Mouse (Mus musculus) midbrain, embryonic 16.5 days (tissue): ENCODE data around the gene Tbck. TPM values are rescaled to one million over a fixed set of nuclear protein-coding genes. Genes with fewer than 3 reads are reported as not detected.

Experiments used
- ATAC-seq: fragments of 200-750 bp; cut with Nextera tagmentation; 2 replicates; pipeline ENCODE4 v1.8.0; 2017; ENCODE audit warnings: moderate TSS enrichment
- H3K27ac ChIP-seq: fragments of 300-500 bp; sonication (generic); 2 replicates; pipeline ENCODE4 v1.5.1; 2014; ENCODE audit warnings: mild to moderate bottlenecking, low read length, mixed read lengths
- H3K27me3 ChIP-seq: fragments of 300-500 bp; sonication (generic); 2 replicates; pipeline ENCODE4 v1.6.1; 2014; ENCODE audit warnings: low read depth, low read length, mixed read lengths; ENCODE audit not compliant: control insufficient read depth, insufficient read depth
- H3K36me3 ChIP-seq: fragments of 300-500 bp; sonication (generic); 2 replicates; pipeline ENCODE4 v1.6.1; 2014; ENCODE audit warnings: mild to moderate bottlenecking, low read length, moderate library complexity, mixed read lengths; ENCODE audit not compliant: control insufficient read depth, insufficient read depth
- H3K4me1 ChIP-seq: fragments of 300-500 bp; sonication (generic); 2 replicates; pipeline ENCODE4 v1.6.1; 2014; ENCODE audit warnings: mild to moderate bottlenecking, low read length, mixed read lengths; ENCODE audit not compliant: control insufficient read depth, insufficient read depth
- H3K4me2 ChIP-seq: fragments of 300-500 bp; sonication (generic); 2 replicates; pipeline ENCODE4 v1.6.1; 2014; ENCODE audit warnings: mild to moderate bottlenecking, low read length, mixed read lengths
- H3K4me3 ChIP-seq: fragments of 300-500 bp; sonication (generic); 2 replicates; pipeline ENCODE4 v1.5.1; 2014; ENCODE audit warnings: low read depth, mild to moderate bottlenecking, low read length, moderate library complexity, mixed read lengths
- H3K9ac ChIP-seq: fragments of 300-500 bp; sonication (generic); 2 replicates; pipeline ENCODE4 v1.6.1; 2014; ENCODE audit warnings: low read depth, low read length, mixed read lengths
- H3K9me3 ChIP-seq: fragments of 300-500 bp; sonication (generic); replicated peaks from 2 replicates; pipeline ENCODE4 v1.6.1; 2014; ENCODE audit warnings: mild to moderate bottlenecking, low read length, mixed read lengths; ENCODE audit not compliant: control insufficient read depth, poor library complexity, severe bottlenecking
- WGBS: fragments of 180-500 bp; shearing (Covaris S2); extraction: QIAGEN DNeasy Blood & Tissue Kit; methylation state at CpG from one replicate; pipeline ENCODE4 v1.1.7; 2014; 5-methylcytosine and 5-hydroxymethylcytosine counted together
- polyA plus RNA-seq: library from polyadenylated mRNA; unstranded; fragments of >200 nt; fragmentation: Nextera tagmentation; extraction: Ambion mirVana; gene quantifications from 2 replicates; pipeline ENCODE4 v1.2.1, GENCODE M21; 2015

Tbck gene
- polyA plus RNA-seq, 1 experiment from 2014 or later = 33.6 TPM

DNA sequence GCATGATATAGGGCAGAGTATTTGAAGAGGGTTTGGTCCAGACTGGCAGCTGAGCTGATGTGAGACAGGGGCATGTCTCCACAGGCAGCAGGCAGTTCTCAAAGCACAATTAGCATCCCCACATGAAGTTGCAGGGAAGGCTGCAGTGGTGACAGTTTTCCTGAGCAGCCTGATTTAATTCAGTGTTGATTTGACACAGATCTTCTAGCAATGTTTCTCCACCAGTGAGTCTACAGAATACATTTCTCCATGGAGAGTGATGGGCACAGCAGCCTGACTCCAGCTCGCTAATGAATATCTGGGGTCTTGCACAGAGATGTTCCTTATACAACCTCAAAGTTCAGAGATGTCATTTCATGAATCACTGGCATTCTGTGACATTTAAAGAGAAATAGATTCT, 99.1 kb downstream of the Tbck start:
- Histone ChIP-seq H3K4me3 (no peak overlapping the region), H3K4me1 (no peaks in the 10 kb centered on the region), H3K36me3 (no peaks in the 10 kb centered on the region), H3K9ac (no peak overlapping the region), H3K27me3 (no peaks in the 10 kb centered on the region), H3K27ac (no peak overlapping the region), H3K9me3 (no peaks in the 10 kb centered on the region), H3K4me2 (no peak overlapping the region)
- 68% methylated on average over 1 of the region's 1 CpGs for WGBS
- peak; percentile 75 for ATAC-seq

DNA sequence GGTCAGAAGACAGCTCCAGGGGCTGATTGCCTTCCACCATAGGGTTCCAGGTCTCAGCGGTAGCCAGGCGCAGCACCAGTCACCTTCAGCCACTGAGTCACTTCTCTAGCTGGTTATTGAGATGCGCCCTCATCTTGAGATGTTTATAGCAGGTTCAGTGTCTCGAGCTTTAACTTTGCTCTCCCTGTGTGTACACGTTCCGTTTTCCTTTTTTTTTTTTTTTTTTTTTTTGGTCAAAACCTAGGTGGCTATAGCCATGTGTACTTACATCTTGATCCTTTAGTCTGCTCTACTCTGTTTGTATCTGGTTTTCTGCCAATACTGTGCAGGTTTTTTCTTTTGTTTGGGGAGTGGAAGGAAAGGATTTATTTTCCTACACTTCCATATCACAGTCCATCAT, 100.8 kb downstream of the Tbck start:
- Histone ChIP-seq H3K4me3 (no peak overlapping the region), H3K4me1 (no peaks in the 10 kb centered on the region), H3K36me3 (no peaks in the 10 kb centered on the region), H3K9me3 (no peaks in the 10 kb centered on the region), H3K27ac (no peak overlapping the region), H3K9ac (no peak overlapping the region), H3K4me2 (no peak overlapping the region), H3K27me3 (no peaks in the 10 kb centered on the region)
- 93% methylated on average over 6 of the region's 6 CpGs for WGBS
- ATAC-seq = no peak

DNA sequence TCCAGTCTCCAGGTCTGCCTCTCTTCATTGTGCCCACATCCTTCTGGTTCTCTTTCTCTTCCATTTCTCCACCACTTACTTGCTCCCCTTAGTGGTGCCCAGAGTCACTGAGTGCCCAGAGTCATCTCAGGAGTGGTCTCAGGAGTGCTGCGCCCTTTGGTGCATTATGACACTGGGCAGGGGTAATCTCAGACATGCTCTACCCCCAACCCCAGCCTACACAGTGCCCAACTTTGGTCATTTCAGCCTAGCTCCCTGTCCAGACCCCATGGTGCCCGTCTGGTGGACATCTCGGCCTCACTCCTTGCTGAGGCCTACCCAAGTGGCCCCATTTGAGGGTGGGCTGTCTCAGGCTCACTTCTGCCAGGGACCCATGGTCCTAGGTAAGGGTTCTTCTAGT, 102.7 kb downstream of the Tbck start:
- Histone ChIP-seq H3K27ac (no peak overlapping the region), H3K9ac (no peak overlapping the region), H3K4me1 (no peaks in the 10 kb centered on the region), H3K4me3 (no peak overlapping the region), H3K27me3 (no peaks in the 10 kb centered on the region), H3K9me3 (no peaks in the 10 kb centered on the region), H3K36me3 (no peaks in the 10 kb centered on the region), H3K4me2 (no peak overlapping the region)
- no peak; the same call in 1 of the 2 replicates for ATAC-seq
- WGBS = 96% methylated on average over 3 of the region's 3 CpGs

DNA sequence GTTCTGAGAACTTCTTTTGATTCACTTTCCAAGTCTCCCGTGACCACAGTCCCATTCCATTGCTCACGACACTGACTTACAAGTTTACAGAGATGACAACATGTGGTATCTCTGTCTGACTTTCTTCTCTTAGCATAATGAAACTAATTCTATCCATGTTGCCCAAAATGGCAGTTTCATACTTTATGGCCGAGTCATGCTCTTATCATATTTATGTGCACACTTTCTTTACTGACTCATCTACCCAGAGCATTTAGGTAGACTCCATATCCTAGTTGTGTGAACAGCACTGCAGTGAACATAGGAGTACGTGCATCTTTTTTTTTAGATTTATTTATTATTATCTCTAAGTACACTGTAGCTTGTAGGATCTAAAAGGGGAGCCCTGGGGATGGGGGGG, 103.8 kb downstream of the Tbck start:
- H3K27ac ChIP-seq = no peak overlapping the region
- WGBS = 97% methylated on average over 4 of the region's 4 CpGs
- H3K36me3 ChIP-seq = no peaks in the 10 kb centered on the region
- no peak overlapping the region for H3K4me3 ChIP-seq
- no peaks in the 10 kb centered on the region for H3K9me3 ChIP-seq
- no peaks in the 10 kb centered on the region for H3K27me3 ChIP-seq
- no peaks in the 10 kb centered on the region for H3K4me1 ChIP-seq
- no peak for ATAC-seq
- H3K9ac ChIP-seq = no peak overlapping the region
- no peak overlapping the region for H3K4me2 ChIP-seq

DNA sequence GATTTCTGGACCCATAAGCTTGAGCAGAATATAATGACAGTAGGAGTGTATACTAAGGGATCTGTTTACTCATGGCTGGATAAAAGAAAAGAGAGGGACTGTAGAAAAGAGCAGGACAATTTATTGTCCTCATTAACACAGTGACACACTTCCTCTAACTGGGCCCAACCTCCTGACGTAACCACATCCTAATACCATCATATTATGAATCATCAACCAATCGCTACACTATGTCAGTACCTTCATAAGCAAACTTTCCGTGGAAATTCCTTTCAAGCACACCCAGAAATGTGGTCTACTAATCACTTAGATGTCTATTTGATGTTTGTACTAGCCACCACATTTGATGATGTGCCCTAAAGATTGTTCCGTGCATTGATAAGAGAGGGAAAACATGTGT, 107.2 kb downstream of the Tbck start:
- Histone ChIP-seq H3K4me1 (no peaks in the 10 kb centered on the region), H3K4me3 (no peak overlapping the region), H3K27ac (no peak overlapping the region), H3K27me3 (no peaks in the 10 kb centered on the region), H3K36me3 (peaks cover 4% of the 10 kb centered on the region; the same call in 1 of the 2 replicates), H3K4me2 (no peak overlapping the region), H3K9ac (no peak overlapping the region), H3K9me3 (no peaks in the 10 kb centered on the region)
- no peak for ATAC-seq
- 92% methylated on average over 4 of the region's 4 CpGs for WGBS

DNA sequence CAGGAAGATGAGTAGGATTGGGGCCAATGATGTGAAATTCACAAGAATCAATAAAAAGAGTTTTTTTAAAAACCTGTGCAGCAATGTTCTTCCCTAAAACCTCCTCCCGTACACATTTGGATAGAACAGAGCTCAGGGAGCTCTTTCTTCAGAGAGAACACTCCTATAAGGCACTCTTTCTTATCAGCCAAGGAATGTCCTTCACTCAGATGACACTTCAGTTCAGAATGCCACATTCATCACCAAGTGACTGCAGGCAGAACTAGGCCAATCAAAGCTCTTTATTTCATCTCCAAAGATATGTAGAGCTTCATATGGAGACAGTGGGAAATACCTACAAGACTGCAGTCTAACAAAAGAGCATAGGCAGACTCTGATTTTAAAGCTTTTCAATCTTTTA, 116.3 kb downstream of the Tbck start:
- H3K4me1 ChIP-seq = no peaks in the 10 kb centered on the region
- 93% methylated on average over 1 of the region's 1 CpGs for WGBS
- H3K4me2 ChIP-seq = no peak overlapping the region
- H3K4me3 ChIP-seq = no peak overlapping the region
- no peak for ATAC-seq
- H3K27ac ChIP-seq = no peak overlapping the region
- peaks cover 12% of the 10 kb centered on the region for H3K36me3 ChIP-seq
- H3K27me3 ChIP-seq = no peaks in the 10 kb centered on the region
- no peaks in the 10 kb centered on the region for H3K9me3 ChIP-seq
- H3K9ac ChIP-seq = no peak overlapping the region

DNA sequence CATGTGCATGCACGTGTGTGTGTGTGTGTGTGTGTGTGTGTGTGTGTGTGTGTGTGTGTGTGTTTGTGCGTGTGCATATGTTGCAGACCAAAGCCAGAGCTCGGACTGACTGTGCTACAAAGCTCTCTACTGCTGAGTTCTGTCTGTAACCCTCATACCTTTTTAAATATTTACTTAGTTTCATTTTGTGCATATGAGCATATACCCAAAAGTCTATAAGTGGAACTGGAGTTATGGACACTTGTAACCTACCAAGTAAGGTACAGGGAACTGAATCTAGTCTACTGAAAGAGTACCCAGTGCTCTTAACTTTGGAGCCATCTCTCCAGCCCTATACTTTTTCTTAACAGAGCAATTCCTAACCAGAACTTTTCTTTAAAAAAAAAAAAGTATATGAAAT, 118.0 kb downstream of the Tbck start:
- WGBS = 88% methylated on average over 3 of the region's 3 CpGs
- H3K4me2 ChIP-seq = no peak overlapping the region
- H3K27me3 ChIP-seq = no peaks in the 10 kb centered on the region
- H3K4me1 ChIP-seq = no peaks in the 10 kb centered on the region
- H3K4me3 ChIP-seq = no peak overlapping the region
- H3K9ac ChIP-seq = no peak overlapping the region
- H3K9me3 ChIP-seq = no peaks in the 10 kb centered on the region
- no peak for ATAC-seq
- peaks cover 4% of the 10 kb centered on the region for H3K36me3 ChIP-seq
- no peak overlapping the region for H3K27ac ChIP-seq

DNA sequence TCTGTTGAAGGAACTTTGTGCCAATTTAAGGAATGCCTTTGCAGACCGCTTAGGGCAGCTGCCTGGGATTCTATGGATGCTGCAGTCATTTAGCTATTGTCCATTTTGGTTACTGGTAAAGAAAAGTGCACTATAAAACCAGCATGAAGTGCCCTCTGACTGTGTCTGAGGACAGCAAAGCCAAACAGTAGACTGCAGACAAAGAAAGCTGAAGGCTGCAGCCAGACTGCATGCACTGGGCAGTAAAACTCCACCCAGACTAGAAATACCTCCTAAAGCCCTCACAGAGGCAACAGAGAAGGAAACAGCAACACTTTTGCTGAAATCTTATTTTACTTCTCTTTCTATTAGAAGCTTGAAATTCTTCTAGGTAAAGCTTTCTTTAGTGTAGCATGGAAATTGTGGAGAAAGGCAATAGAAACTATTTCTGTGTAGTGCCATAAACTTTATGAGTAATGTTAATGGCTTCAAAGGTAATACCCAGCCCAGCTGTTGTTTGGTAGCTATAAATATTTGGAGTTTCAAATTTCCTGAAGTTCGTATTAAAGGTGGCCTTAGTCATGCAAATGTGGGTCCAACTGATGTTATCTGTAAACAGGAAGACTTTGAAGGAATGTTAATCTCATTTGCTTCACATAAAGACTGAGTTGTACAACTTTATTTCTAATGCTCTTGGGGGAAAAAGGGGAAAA, 124.1 kb downstream of the Tbck start:
- H3K9me3 ChIP-seq = no peaks in the 10 kb centered on the region
- peaks cover 2% of the 10 kb centered on the region; the same call in 1 of the 2 replicates for H3K36me3 ChIP-seq
- 70% methylated on average over 2 of the region's 2 CpGs for WGBS
- ATAC-seq = no peak
- H3K27ac ChIP-seq = no peak overlapping the region
- no peak overlapping the region for H3K9ac ChIP-seq
- H3K27me3 ChIP-seq = no peaks in the 10 kb centered on the region
- H3K4me3 ChIP-seq = no peak overlapping the region
- H3K4me2 ChIP-seq = no peak overlapping the region
- no peaks in the 10 kb centered on the region for H3K4me1 ChIP-seq

DNA sequence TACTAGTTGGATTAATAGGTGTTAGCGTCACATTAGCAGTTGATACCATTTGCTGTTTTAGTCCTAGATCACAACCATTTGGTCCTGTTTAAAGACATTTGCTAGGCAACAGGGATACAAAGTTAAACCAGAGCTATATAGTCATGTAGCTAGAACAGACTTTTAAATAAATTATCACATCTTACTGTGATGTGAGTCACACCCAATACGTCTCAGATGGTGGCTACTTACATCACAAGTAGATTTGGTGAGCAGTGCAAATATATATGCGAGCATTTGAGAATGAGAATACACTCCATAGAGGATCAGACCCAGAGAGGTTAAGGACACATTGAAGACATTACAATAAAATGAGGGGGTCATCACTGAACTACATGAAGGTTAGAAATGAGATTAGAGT, 125.0 kb downstream of the Tbck start:
- ATAC-seq = no peak
- no peaks in the 10 kb centered on the region for H3K4me1 ChIP-seq
- no peak overlapping the region for H3K4me2 ChIP-seq
- H3K4me3 ChIP-seq = no peak overlapping the region
- H3K9ac ChIP-seq = no peak overlapping the region
- H3K36me3 ChIP-seq = no peaks in the 10 kb centered on the region
- H3K9me3 ChIP-seq = no peaks in the 10 kb centered on the region
- H3K27ac ChIP-seq = no peak overlapping the region
- 94% methylated on average over 3 of the region's 3 CpGs for WGBS
- no peaks in the 10 kb centered on the region for H3K27me3 ChIP-seq
